Mouse (Mus musculus) liver, embryonic 16.5 days (tissue): ENCODE data around the gene Cuzd1. TPM values are rescaled to one million over a fixed set of nuclear protein-coding genes. Genes with fewer than 3 reads are reported as not detected.

Source experiments
- ATAC-seq: fragments of 200-750 bp; cut with Nextera tagmentation; 2 replicates; pipeline ENCODE4 v1.8.0; 2017; ENCODE audit warnings: low read depth, mild to moderate bottlenecking, moderate number of reproducible peaks, moderate library complexity
- H3K27ac ChIP-seq: fragments of 300-500 bp; sonication (generic); 2 replicates; pipeline ENCODE4 v1.5.1; 2014; ENCODE audit warnings: mild to moderate bottlenecking, low read length
- H3K27me3 ChIP-seq: fragments of 300-500 bp; sonication (generic); 2 replicates; pipeline ENCODE4 v1.6.1; 2014; ENCODE audit warnings: low read depth, low read length, mixed read lengths; ENCODE audit not compliant: control insufficient read depth, insufficient read depth
- H3K36me3 ChIP-seq: fragments of 300-500 bp; sonication (generic); 2 replicates; pipeline ENCODE4 v1.6.1; 2014; ENCODE audit warnings: mild to moderate bottlenecking; ENCODE audit not compliant: control insufficient read depth, insufficient read depth
- H3K4me1 ChIP-seq: fragments of 300-500 bp; sonication (generic); 2 replicates; pipeline ENCODE4 v1.6.1; 2014; ENCODE audit warnings: low read depth, low read length, mixed read lengths; ENCODE audit not compliant: control insufficient read depth
- H3K4me2 ChIP-seq: fragments of 300-500 bp; sonication (generic); 2 replicates; pipeline ENCODE4 v1.6.1; 2014; ENCODE audit warnings: low read depth, low read length, mixed read lengths
- H3K4me3 ChIP-seq: fragments of 300-500 bp; sonication (generic); 2 replicates; pipeline ENCODE4 v1.5.1; 2014; ENCODE audit warnings: low read depth, mild to moderate bottlenecking, low read length
- H3K9ac ChIP-seq: fragments of 300-500 bp; sonication (generic); 2 replicates; pipeline ENCODE4 v1.6.1; 2014; ENCODE audit warnings: low read depth, low read length
- H3K9me3 ChIP-seq: fragments of 300-500 bp; sonication (generic); replicated peaks from 2 replicates; pipeline ENCODE4 v1.6.1; 2016; ENCODE audit warnings: low read length; ENCODE audit not compliant: control insufficient read depth
- WGBS: fragments of 180-500 bp; shearing (Covaris S2); extraction: QIAGEN DNeasy Blood & Tissue Kit; methylation state at CpG from one replicate; pipeline ENCODE4 v1.1.7; 2014; ENCODE audit not compliant: insufficient replicate concordance; 5-methylcytosine and 5-hydroxymethylcytosine counted together
- polyA plus RNA-seq: library from polyadenylated mRNA; unstranded; fragments of >200 nt; fragmentation: Nextera tagmentation; extraction: Ambion mirVana; gene quantifications from 2 replicates; pipeline ENCODE4 v1.2.1, GENCODE M21; 2015

Gene Cuzd1
- polyA plus RNA-seq, 1 experiment from 2014 or later, result not detected

DNA sequence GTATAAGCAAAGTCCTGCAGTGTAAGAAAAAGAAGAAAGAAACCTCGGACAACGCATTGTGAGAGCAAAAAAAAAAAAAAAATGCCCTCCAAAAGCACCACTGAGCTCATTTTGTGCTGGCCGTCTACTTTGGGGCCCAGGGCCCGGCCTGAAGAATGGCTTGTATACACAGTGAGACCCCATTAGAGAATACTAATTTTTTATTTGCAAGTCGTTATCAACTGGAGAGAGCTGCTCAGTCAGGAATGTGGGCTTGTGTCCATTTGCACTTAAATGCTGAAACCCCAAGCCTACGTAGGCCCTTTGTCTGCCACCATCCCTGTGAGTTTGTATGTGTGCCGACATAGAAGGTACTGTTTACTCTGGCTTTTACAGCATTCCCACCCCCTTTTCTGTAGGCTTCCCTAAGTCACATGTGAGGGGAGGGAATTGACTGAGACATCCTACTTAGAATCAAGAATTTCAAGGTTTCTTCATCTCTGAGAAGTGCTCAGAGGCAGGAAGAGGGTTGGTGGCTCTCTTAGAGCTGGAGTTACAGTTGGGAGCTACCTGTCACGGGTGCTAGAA is 15.5 kb upstream of the Cuzd1 start:
- no peaks in the 10 kb centered on the region for H3K9me3 ChIP-seq
- 0 out of 2 replicates have a peak, but pooled peaks cover 2% of the 10 kb centered on the region for H3K36me3 ChIP-seq
- no peaks in the 10 kb centered on the region for H3K4me1 ChIP-seq
- H3K27me3 ChIP-seq, result no peaks in the 10 kb centered on the region
- no peak overlapping the region for H3K4me2 ChIP-seq
- no peak for ATAC-seq
- WGBS, result 65% methylated on average over 8 of the region's 8 CpGs
- H3K27ac ChIP-seq, result no peak overlapping the region
- no peak overlapping the region for H3K4me3 ChIP-seq
- H3K9ac ChIP-seq, result no peak overlapping the region

DNA sequence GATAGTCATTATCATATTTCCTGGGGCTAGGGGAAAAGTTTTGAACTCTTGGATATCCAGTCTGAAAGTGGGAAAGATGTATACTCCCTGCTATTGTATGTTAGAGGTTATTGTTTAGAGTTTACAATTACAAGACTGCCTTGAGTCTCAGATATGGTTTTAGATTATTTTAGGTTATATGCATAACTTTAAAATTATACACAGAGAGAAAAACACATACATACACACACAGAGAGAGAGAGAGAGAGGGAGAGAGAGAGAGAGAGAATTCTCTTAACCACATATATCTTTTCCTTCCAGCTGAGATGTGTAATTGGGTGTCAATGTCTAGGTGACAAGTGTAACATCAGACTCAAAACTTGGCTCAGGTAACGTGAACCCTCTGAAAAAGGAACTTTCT is 11.5 kb upstream of the Cuzd1 start, which contains the start of gene Fam24a:
Gene Fam24a (plus strand): TSS at position 301 of the 400 bp plus-strand sequence.
- Histone ChIP-seq H3K4me3 (no peak within 1 kb of the TSS), H3K4me2 (no peak within 1 kb of the TSS), H3K36me3 (no peaks in the 10 kb centered on the region), H3K9ac (no peak within 1 kb of the TSS), H3K27me3 (no peaks in the 10 kb centered on the region), H3K4me1 (no peaks in the 10 kb centered on the region), H3K9me3 (no peaks in the 10 kb centered on the region), H3K27ac (no peak within 1 kb of the TSS)
- no peak for ATAC-seq
- WGBS, result 33% methylated on average over 1 of the region's 1 CpGs

DNA sequence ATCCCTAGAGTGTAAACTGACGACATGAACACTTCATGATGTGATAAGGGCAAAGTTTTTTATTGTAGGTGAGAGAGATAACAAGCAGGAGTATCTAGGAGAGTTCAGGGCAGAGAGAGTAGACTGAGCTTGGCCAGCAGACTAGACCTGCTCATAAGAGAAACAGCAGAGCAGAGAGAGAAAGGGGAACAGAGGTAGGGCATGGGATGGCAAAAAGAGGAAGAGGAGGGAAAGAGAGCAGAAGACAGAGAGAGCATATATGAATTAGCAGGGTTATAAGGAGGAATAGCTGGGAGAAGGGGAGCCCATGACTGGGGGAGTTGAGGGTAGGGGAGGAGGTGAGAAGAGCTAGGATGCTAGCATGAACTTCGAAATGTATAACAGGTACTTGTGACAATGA is 9.6 kb upstream of the Cuzd1 start:
- 38% methylated on average over 2 of the region's 2 CpGs for WGBS
- Histone ChIP-seq H3K9ac (no peak overlapping the region), H3K4me3 (no peak overlapping the region), H3K9me3 (no peaks in the 10 kb centered on the region), H3K36me3 (no peaks in the 10 kb centered on the region), H3K27ac (no peak overlapping the region), H3K4me2 (no peak overlapping the region), H3K27me3 (no peaks in the 10 kb centered on the region), H3K4me1 (no peaks in the 10 kb centered on the region)
- no peak for ATAC-seq

DNA sequence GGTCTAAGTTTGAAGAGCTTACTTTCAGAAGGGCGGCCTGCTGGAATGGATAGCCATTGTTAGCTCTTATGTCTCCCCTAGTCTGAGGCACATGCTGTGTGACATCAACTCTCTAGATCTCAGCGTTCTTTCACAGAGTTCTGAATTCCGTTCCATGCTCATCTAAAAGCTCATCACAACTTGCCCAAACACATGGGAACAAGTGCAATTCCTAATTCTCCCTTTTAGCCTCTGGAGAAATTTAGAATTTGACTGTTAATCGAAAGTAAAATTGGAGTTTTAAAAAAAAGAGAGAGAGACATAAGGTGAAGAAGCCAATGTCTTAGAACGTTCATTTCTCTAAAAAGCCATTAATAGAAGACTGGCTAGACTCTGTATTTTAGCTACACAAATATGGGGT is 7.3 kb upstream of the Cuzd1 start, which contains the start of gene Fam24b:
Gene Fam24b (minus strand): TSS at position 101 of the 400 bp plus-strand sequence.
- H3K9me3 ChIP-seq, result no peaks in the 10 kb centered on the region
- no peak within 1 kb of the TSS for H3K4me2 ChIP-seq
- no peaks in the 10 kb centered on the region for H3K27me3 ChIP-seq
- no peak within 1 kb of the TSS for H3K4me3 ChIP-seq
- 67% methylated on average over 5 of the region's 5 CpGs for WGBS
- no peaks in the 10 kb centered on the region for H3K36me3 ChIP-seq
- no peak within 1 kb of the TSS for H3K9ac ChIP-seq
- no peaks in the 10 kb centered on the region for H3K4me1 ChIP-seq
- no peak for ATAC-seq
- H3K27ac ChIP-seq, result no peak within 1 kb of the TSS

GRCm38 (mm10) chr7:131327054-131327453 is 5.0 kb upstream of the Cuzd1 start:
- Histone ChIP-seq H3K4me2 (no peak overlapping the region), H3K9me3 (no peaks in the 10 kb centered on the region), H3K4me3 (no peak overlapping the region), H3K4me1 (no peaks in the 10 kb centered on the region), H3K27ac (no peak overlapping the region), H3K27me3 (no peaks in the 10 kb centered on the region), H3K9ac (no peak overlapping the region), H3K36me3 (no peaks in the 10 kb centered on the region)
- no peak for ATAC-seq
- WGBS, result 70% methylated on average over 5 of the region's 5 CpGs

DNA sequence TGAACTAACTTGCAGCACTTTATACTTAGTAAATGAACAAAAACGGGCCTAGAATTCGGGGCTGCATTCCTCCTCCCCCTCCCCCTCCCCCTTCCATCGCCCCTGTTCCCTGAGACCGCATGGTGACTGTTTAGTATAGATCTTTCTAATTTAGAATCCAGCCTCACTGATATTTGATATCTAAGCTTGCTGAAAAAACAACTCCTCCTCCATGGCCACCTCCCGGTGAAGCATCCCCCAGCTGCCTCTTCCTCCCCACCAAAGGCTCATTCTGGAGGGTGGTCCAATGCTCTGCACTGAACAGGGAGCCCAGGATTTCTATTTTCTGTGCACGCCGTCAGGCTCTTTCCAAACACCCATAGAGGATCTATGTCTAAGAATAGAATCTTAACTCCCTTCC is 3.8 kb downstream of the Cuzd1 start:
- WGBS, result 70% methylated on average over 5 of the region's 7 CpGs
- H3K27me3 ChIP-seq, result no peaks in the 10 kb centered on the region
- no peaks in the 10 kb centered on the region for H3K36me3 ChIP-seq
- no peaks in the 10 kb centered on the region for H3K4me1 ChIP-seq
- no peak overlapping the region for H3K9ac ChIP-seq
- H3K9me3 ChIP-seq, result no peaks in the 10 kb centered on the region
- no peak overlapping the region for H3K4me3 ChIP-seq
- H3K27ac ChIP-seq, result no peak overlapping the region
- H3K4me2 ChIP-seq, result no peak overlapping the region
- ATAC-seq, result no peak

DNA sequence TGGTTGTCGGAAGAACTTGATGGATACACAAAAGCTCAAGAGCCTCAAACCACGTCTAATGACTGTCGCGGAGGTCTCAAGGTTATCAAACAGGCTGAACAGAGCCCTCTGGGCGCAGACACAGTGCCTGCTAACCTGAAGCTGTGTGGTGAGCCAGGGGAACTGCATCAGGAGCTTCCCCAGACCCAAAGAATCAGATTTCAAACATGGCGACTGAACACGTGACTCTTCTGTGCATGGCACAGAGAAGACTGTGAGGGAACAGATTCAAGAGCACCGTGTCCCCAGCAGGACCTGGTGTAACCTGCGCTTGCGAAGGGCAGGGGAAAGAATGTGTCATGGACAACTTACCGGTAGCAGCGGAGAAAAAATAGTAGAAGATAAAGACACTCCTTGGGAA is 4.5 kb downstream of the Cuzd1 start:
- H3K9me3 ChIP-seq, result no peaks in the 10 kb centered on the region
- no peaks in the 10 kb centered on the region for H3K36me3 ChIP-seq
- WGBS, result 57% methylated on average over 12 of the region's 12 CpGs
- no peak overlapping the region for H3K4me3 ChIP-seq
- no peak for ATAC-seq
- H3K27me3 ChIP-seq, result no peaks in the 10 kb centered on the region
- no peak overlapping the region for H3K27ac ChIP-seq
- no peak overlapping the region for H3K9ac ChIP-seq
- H3K4me2 ChIP-seq, result no peak overlapping the region
- H3K4me1 ChIP-seq, result no peaks in the 10 kb centered on the region

GRCm38 (mm10) chr7:131314493-131314892 is 7.6 kb downstream of the Cuzd1 start:
- Histone ChIP-seq H3K36me3 (no peaks in the 10 kb centered on the region), H3K4me3 (no peak overlapping the region), H3K9me3 (no peaks in the 10 kb centered on the region), H3K27ac (no peak overlapping the region), H3K9ac (no peak overlapping the region), H3K4me2 (no peak overlapping the region), H3K27me3 (no peaks in the 10 kb centered on the region), H3K4me1 (no peaks in the 10 kb centered on the region)
- 62% methylated on average over 7 of the region's 7 CpGs for WGBS
- ATAC-seq, result no peak

DNA sequence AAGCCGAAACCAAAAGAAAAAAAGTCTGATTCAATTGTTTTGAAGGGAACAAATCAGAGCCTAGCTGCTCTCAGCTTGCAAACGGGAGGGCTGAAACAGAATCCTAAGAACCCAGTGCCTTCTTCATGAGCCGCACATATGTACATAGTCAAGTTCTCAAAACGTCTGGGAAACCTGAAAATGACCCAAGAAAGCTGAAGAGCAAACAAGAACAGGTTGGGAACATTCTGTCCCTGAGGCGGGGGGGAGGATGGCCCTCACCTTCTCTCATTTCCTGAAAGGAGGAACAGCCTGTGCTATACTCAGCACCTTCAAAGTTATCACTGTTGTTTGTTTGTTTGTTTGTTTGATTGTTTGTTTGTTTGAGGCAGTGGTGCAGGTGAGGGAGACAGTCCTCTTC is 15.4 kb downstream of the Cuzd1 start:
- no peak overlapping the region for H3K27ac ChIP-seq
- ATAC-seq, result no peak
- H3K4me1 ChIP-seq, result no peaks in the 10 kb centered on the region
- H3K4me3 ChIP-seq, result no peak overlapping the region
- H3K27me3 ChIP-seq, result no peaks in the 10 kb centered on the region
- H3K36me3 ChIP-seq, result no peaks in the 10 kb centered on the region
- H3K4me2 ChIP-seq, result no peak overlapping the region
- WGBS, result 54% methylated on average over 5 of the region's 5 CpGs
- no peak overlapping the region for H3K9ac ChIP-seq
- H3K9me3 ChIP-seq, result no peaks in the 10 kb centered on the region
